Comparison of ENCODE assay signal across 8 mouse cellular contexts in the genomic region with DNA sequence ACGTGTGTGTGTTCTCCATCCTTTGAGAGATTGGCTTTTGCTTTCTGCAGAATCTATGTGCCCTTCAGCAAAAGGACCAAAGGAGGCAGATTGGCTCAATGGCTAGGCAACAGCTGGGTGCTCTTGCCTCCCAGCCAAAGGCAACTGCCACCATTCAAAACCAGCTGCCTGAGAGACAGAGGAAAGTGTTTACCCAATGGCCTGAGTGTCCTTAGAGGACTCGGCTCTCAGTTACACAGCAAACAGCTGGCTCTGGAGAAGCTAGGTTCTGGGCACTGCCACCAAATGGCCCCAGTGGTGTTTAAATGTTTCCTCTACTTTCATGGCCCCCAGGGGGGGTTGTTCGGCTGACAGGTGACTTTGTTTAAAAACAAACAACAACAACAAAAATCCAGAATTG. TPM values are rescaled to one million over a fixed set of nuclear protein-coding genes. Genes with fewer than 3 reads are reported as not detected.
DNase-seq lines count a peak whose midpoint lies in the region; ATAC-seq lines count a peak whose summit lies in the region.

No protein-coding gene starts in this region.

- peak overlapping the region; percentile 52; the same call in 1 of the 2 replicates for H3K4me2 ChIP-seq in embryonic facial prominence, embryonic 11.5 days (ENCODE audit: low read depth, low read length)
- peak overlapping the region; percentile 52 for H3K4me2 ChIP-seq in intestine, embryonic 14.5 days (ENCODE audit: low read length)
- H3K4me2 ChIP-seq in midbrain, embryonic 14.5 days (ENCODE audit: low read length), result peak overlapping the region; percentile 53

- no peaks in the 10 kb centered on the region for H3K9me3 ChIP-seq in embryonic facial prominence, embryonic 11.5 days (replicated peaks; ENCODE audit: control insufficient read depth, low read length)
- H3K9me3 ChIP-seq in intestine, embryonic 14.5 days (ENCODE audit: control insufficient read depth, low read length), result no peaks in the 10 kb centered on the region
- no peaks in the 10 kb centered on the region for H3K9me3 ChIP-seq in midbrain, embryonic 14.5 days (ENCODE audit: control insufficient read depth, low read length)

- no peak overlapping the region for H3K4me3 ChIP-seq in embryonic facial prominence, embryonic 11.5 days (ENCODE audit: low read depth, low read length)
- H3K4me3 ChIP-seq in intestine, embryonic 14.5 days (ENCODE audit: low read depth, low read length), result no peak overlapping the region; the same call in 1 of the 2 replicates
- H3K4me3 ChIP-seq in midbrain, embryonic 14.5 days (replicated peaks; ENCODE audit: low read depth, low read length), result no peak overlapping the region

- no peaks in the 10 kb centered on the region for H3K27me3 ChIP-seq in embryonic facial prominence, embryonic 11.5 days (ENCODE audit: control insufficient read depth, insufficient read depth, low read length)
- H3K27me3 ChIP-seq in intestine, embryonic 14.5 days (replicated peaks; ENCODE audit: control insufficient read depth, insufficient read depth, low read length), result no peaks in the 10 kb centered on the region
- no peaks in the 10 kb centered on the region for H3K27me3 ChIP-seq in midbrain, embryonic 14.5 days (ENCODE audit: control insufficient read depth, insufficient read depth, low read length)

- peak; percentile 84 for DNase-seq in heart, adult 11 months
- DNase-seq in heart, postnatal 4 days, result no peak
- no peak for DNase-seq in embryonic facial prominence, embryonic 11.5 days (ENCODE audit: low spot score)
- DNase-seq in intestine, embryonic 14.5 days (ENCODE audit: low spot score), result no peak
- DNase-seq in midbrain, embryonic 14.5 days, result no peak
- no peak for DNase-seq in gastrocnemius, adult 8-10 months (ENCODE audit: low spot score in 2 of 2)
- DNase-seq in thymus, postnatal 0 days (ENCODE audit: low spot score), result no peak
- DNase-seq in right cerebral cortex, postnatal 25 days, result no peak

- H3K4me1 ChIP-seq in embryonic facial prominence, embryonic 11.5 days (ENCODE audit: control insufficient read depth, insufficient read depth, low read length), result no peaks in the 10 kb centered on the region
- no peaks in the 10 kb centered on the region for H3K4me1 ChIP-seq in intestine, embryonic 14.5 days (replicated peaks; ENCODE audit: control insufficient read depth, insufficient read depth, low read length)
- no peaks in the 10 kb centered on the region for H3K4me1 ChIP-seq in midbrain, embryonic 14.5 days (ENCODE audit: control insufficient read depth, insufficient read depth, low read length)

- H3K9ac ChIP-seq in embryonic facial prominence, embryonic 11.5 days (replicated peaks; ENCODE audit: low read length), result no peak overlapping the region
- H3K9ac ChIP-seq in intestine, embryonic 14.5 days (ENCODE audit: low read length), result no peak overlapping the region
- H3K9ac ChIP-seq in midbrain, embryonic 14.5 days (replicated peaks; ENCODE audit: low read length), result no peak overlapping the region

- H3K27ac ChIP-seq in embryonic facial prominence, embryonic 11.5 days (replicated peaks; ENCODE audit: low read depth, low read length), result no peak overlapping the region
- H3K27ac ChIP-seq in intestine, embryonic 14.5 days (ENCODE audit: low read depth), result no peak overlapping the region
- H3K27ac ChIP-seq in midbrain, embryonic 14.5 days (replicated peaks; ENCODE audit: low read depth, low read length), result no peak overlapping the region

- WGBS in embryonic facial prominence, embryonic 11.5 days, result 42% methylated on average over 3 of the region's 3 CpGs
- 45% methylated on average over 3 of the region's 3 CpGs for WGBS in intestine, embryonic 14.5 days
- WGBS in midbrain, embryonic 14.5 days, result 58% methylated on average over 3 of the region's 3 CpGs

- ATAC-seq in embryonic facial prominence, embryonic 11.5 days (replicated peaks; ENCODE audit: insufficient number of reproducible peaks, low FRiP score, low TSS enrichment, low read depth), result no peak
- no peak for ATAC-seq in intestine, embryonic 14.5 days (replicated peaks; ENCODE audit: low FRiP score, low TSS enrichment, low read depth)
- no peak for ATAC-seq in midbrain, embryonic 14.5 days (ENCODE audit: low FRiP score, low TSS enrichment)

- no peaks in the 10 kb centered on the region for H3K36me3 ChIP-seq in embryonic facial prominence, embryonic 11.5 days (replicated peaks; ENCODE audit: control insufficient read depth, insufficient read depth, low read depth, low read length)
- no peaks in the 10 kb centered on the region for H3K36me3 ChIP-seq in intestine, embryonic 14.5 days (ENCODE audit: control insufficient read depth, insufficient read depth, low read length)
- no peaks in the 10 kb centered on the region for H3K36me3 ChIP-seq in midbrain, embryonic 14.5 days (ENCODE audit: control insufficient read depth, insufficient read depth, low read length)

RNA-seq across cellular contexts. Expression of gene Apln, which starts 19.1 kb away (rescaled TPM):
- total RNA-seq in heart, postnatal 4 days (2021), result 10 to 100 TPM; 41.9 to 43.9 TPM
- polyA plus RNA-seq in embryonic facial prominence, embryonic 11.5 days (2014; fragmentation: Nextera tagmentation; extraction: Ambion mirVana), result 3.2 and 3.8 TPM in 2 replicates
- polyA plus RNA-seq in intestine, embryonic 14.5 days (2014; fragmentation: Nextera tagmentation; extraction: Ambion mirVana), result 4.9 and 5.5 TPM in 2 replicates
- polyA plus RNA-seq in midbrain, embryonic 14.5 days (2014; fragmentation: Nextera tagmentation; extraction: Ambion mirVana), result 1.8 and 2.3 TPM in 2 replicates
- total RNA-seq in gastrocnemius, adult 8-10 months (2022), result under 1 TPM; 0.21 to 0.54 (median 0.30) TPM
- polyA plus RNA-seq in thymus, postnatal 0 days (2015; fragmentation: Nextera tagmentation; extraction: Ambion mirVana), result 1.4 and 1.5 TPM in 2 replicates

RNA-seq across cellular contexts. Expression of gene Xpnpep2, which starts 54.8 kb away (rescaled TPM):
- total RNA-seq in heart, postnatal 4 days (2021), result 1 to 10 TPM; 1.1 to 1.3 TPM
- 2.5 and 2.7 TPM in 2 replicates for polyA plus RNA-seq in embryonic facial prominence, embryonic 11.5 days (2014; fragmentation: Nextera tagmentation; extraction: Ambion mirVana)
- polyA plus RNA-seq in intestine, embryonic 14.5 days (2014; fragmentation: Nextera tagmentation; extraction: Ambion mirVana), result 1.7 and 2.2 TPM in 2 replicates
- 0.08 and 0.75 TPM in 2 replicates for polyA plus RNA-seq in midbrain, embryonic 14.5 days (2014; fragmentation: Nextera tagmentation; extraction: Ambion mirVana)
- total RNA-seq in gastrocnemius, adult 8-10 months (2022), result under 1 TPM; 0.34 to 0.40 (median 0.37) TPM
- 0.46 and 0.55 TPM in 2 replicates for polyA plus RNA-seq in thymus, postnatal 0 days (2015; fragmentation: Nextera tagmentation; extraction: Ambion mirVana)
